Mouse (Mus musculus) olfactory bulb, adult 2 months (tissue): ENCODE data around the gene Barx1.

Source experiments
- CTCF ChIP-seq: fragments of 200-500 bp; IDR thresholded peaks from 2 replicates; pipeline ENCODE4 v1.5.1; 2012; ENCODE audit warnings: low read depth, mild to moderate bottlenecking, low read length, moderate library complexity; ENCODE audit not compliant: insufficient read depth
- POLR2A ChIP-seq: fragments of 200-500 bp; IDR thresholded peaks from 2 replicates; pipeline ENCODE4 v1.6.1; 2012; ENCODE audit warnings: mild to moderate bottlenecking, low read depth, low read length, moderate library complexity; ENCODE audit not compliant: insufficient read depth

DNA sequence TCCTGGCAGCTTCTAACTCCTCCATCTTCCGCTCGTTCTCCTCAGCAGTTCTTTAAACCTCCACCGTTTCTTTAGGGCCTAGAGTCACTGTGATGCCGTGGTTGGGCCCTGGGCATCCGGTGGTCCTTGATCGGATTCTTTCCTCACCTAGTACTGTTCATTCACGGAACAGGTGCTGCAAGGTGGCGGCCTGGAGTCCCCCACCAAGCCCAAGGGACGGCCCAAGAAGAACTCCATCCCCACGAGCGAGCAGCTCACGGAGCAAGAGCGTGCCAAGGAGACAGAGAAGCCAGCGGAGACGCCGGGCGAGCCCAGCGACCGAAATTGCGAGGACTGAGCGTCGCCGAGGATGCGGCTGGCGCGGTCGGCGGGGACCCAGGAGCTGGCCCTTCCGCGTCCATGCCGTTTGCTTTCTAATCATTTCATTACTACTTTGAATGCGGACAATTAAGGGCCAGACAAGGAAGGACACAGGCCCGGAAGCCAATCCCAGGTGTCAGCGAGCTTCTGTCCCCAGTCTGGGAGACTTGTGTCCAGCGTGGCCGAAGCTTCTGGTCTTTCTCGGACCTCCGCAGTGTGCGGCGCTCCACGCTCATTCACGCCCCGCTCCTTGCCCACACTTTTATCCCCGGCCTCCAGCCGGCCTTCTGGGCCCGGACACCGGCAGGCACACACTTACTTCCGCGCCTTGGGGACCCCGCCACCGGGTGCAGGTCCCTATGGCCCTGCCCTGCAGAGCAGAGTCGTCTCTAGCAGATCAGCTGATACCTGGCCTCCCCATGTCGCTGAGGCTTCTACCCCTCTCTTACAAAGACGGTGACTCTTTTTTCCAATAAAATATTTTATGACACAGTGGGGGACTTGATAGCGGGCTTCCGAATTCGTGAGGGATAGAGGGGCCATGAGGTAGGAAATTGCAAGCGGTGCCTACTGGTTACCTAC lies 3.1 kb downstream of the Barx1 start:
- TF ChIP-seq POLR2A (no peak), CTCF (no peak)
